Mouse (Mus musculus) intestine, embryonic 14.5 days (tissue): ENCODE results near the gene Traf3ip3. TPM values are rescaled to one million over a fixed set of nuclear protein-coding genes. Genes with fewer than 3 reads are reported as not detected.

Source experiments
- ATAC-seq: fragments of 200-750 bp; cut with Nextera tagmentation; replicated peaks from 2 replicates; pipeline ENCODE4 v1.8.0; 2017; ENCODE audit warnings: low read depth, moderate number of reproducible peaks, moderate TSS enrichment, moderate library complexity; ENCODE audit not compliant: low FRiP score, low TSS enrichment
- DNase-seq: peaks from one replicate; pipeline ENCODE4 v3.0.0-alpha.2; 2018; ENCODE audit warnings: low spot score
- H3K27ac ChIP-seq: fragments of 300-500 bp; sonication (generic); 2 replicates; pipeline ENCODE4 v1.5.1; 2014; ENCODE audit warnings: low read depth, mild to moderate bottlenecking, control low read depth
- H3K27me3 ChIP-seq: fragments of 300-500 bp; sonication (generic); replicated peaks from 2 replicates; pipeline ENCODE4 v1.6.1; 2014; ENCODE audit warnings: low read length, control low read depth; ENCODE audit not compliant: control insufficient read depth, insufficient read depth
- H3K36me3 ChIP-seq: fragments of 300-500 bp; sonication (generic); 2 replicates; pipeline ENCODE4 v1.6.1; 2014; ENCODE audit warnings: low read length, control low read depth; ENCODE audit not compliant: control insufficient read depth, insufficient read depth
- H3K4me1 ChIP-seq: fragments of 300-500 bp; sonication (generic); replicated peaks from 2 replicates; pipeline ENCODE4 v1.6.1; 2014; ENCODE audit warnings: low read length, control low read depth, mixed read lengths; ENCODE audit not compliant: control insufficient read depth, insufficient read depth
- H3K4me2 ChIP-seq: fragments of 300-500 bp; sonication (generic); 2 replicates; pipeline ENCODE4 v1.6.1; 2014; ENCODE audit warnings: low read length
- H3K4me3 ChIP-seq: fragments of 300-500 bp; sonication (generic); 2 replicates; pipeline ENCODE4 v1.5.1; 2014; ENCODE audit warnings: low read depth, low read length, control low read depth, mixed read lengths
- H3K9ac ChIP-seq: fragments of 300-500 bp; sonication (generic); 2 replicates; pipeline ENCODE4 v1.6.1; 2014; ENCODE audit warnings: mild to moderate bottlenecking, low read length
- H3K9me3 ChIP-seq: fragments of 300-500 bp; sonication (generic); 2 replicates; pipeline ENCODE4 v1.6.1; 2016; ENCODE audit warnings: low read length, control low read depth; ENCODE audit not compliant: control insufficient read depth
- WGBS: fragments of 180-500 bp; shearing (Covaris S2); extraction: QIAGEN DNeasy Blood & Tissue Kit; methylation state at CpG from one replicate; pipeline ENCODE4 v1.1.7; 2014; 5-methylcytosine and 5-hydroxymethylcytosine counted together
- polyA plus RNA-seq: library from polyadenylated mRNA; unstranded; fragments of >200 nt; fragmentation: Nextera tagmentation; extraction: Ambion mirVana; gene quantifications from 2 replicates; pipeline ENCODE4 v1.2.1, GENCODE M21; 2014

Gene Traf3ip3
- polyA plus RNA-seq, 1 experiment from 2014 or later = 3.5 TPM

GRCm38 (mm10) chr1:193220408-193220807 lies 18.9 kb upstream of the Traf3ip3 start:
- WGBS = 66% methylated on average over 5 of the region's 5 CpGs
- Histone ChIP-seq H3K9me3 (no peaks in the 10 kb centered on the region), H3K4me1 (no peaks in the 10 kb centered on the region), H3K4me2 (no peak overlapping the region), H3K4me3 (no peak overlapping the region), H3K9ac (no peak overlapping the region), H3K27me3 (no peaks in the 10 kb centered on the region), H3K27ac (no peak overlapping the region), H3K36me3 (no peaks in the 10 kb centered on the region)
- ATAC-seq (no peak), DNase-seq (no peak)

- Histone ChIP-seq H3K9ac (no peak overlapping the region), H3K36me3 (no peaks in the 10 kb centered on the region), H3K9me3 (no peaks in the 10 kb centered on the region), H3K4me1 (no peaks in the 10 kb centered on the region), H3K4me3 (no peak overlapping the region), H3K27me3 (no peaks in the 10 kb centered on the region), H3K27ac (no peak overlapping the region), H3K4me2 (no peak overlapping the region)
- DNase-seq (no peak), ATAC-seq (no peak)
- WGBS = 66% methylated on average over 3 of the region's 3 CpGs
These were observed 14.5 kb upstream of the Traf3ip3 start for GRCm38 (mm10) chr1:193216000-193216399.

- H3K9me3 ChIP-seq = no peaks in the 10 kb centered on the region
- DNase-seq (no peak), ATAC-seq (no peak)
- WGBS = 67% methylated on average over 5 of the region's 5 CpGs
- H3K27me3 ChIP-seq = no peaks in the 10 kb centered on the region
- no peaks in the 10 kb centered on the region for H3K36me3 ChIP-seq
- no peaks in the 10 kb centered on the region for H3K4me1 ChIP-seq
- no peak overlapping the region for H3K27ac ChIP-seq
- no peak overlapping the region for H3K4me3 ChIP-seq
- no peak overlapping the region for H3K9ac ChIP-seq
- no peak overlapping the region for H3K4me2 ChIP-seq
These were observed 12.6 kb upstream of the Traf3ip3 start for GRCm38 (mm10) chr1:193214053-193214452.

GRCm38 (mm10) chr1:193211371-193211770 lies 9.9 kb upstream of the Traf3ip3 start:
- no peak overlapping the region for H3K4me3 ChIP-seq
- no peaks in the 10 kb centered on the region for H3K9me3 ChIP-seq
- no peaks in the 10 kb centered on the region for H3K4me1 ChIP-seq
- ATAC-seq (no peak), DNase-seq (no peak)
- no peak overlapping the region for H3K4me2 ChIP-seq
- H3K36me3 ChIP-seq = no peaks in the 10 kb centered on the region
- H3K27ac ChIP-seq = no peak overlapping the region
- no peak overlapping the region for H3K9ac ChIP-seq
- 70% methylated on average over 5 of the region's 5 CpGs for WGBS
- H3K27me3 ChIP-seq = no peaks in the 10 kb centered on the region

- Histone ChIP-seq H3K4me1 (no peaks in the 10 kb centered on the region), H3K9ac (no peak overlapping the region), H3K27ac (no peak overlapping the region), H3K4me3 (no peak overlapping the region), H3K27me3 (no peaks in the 10 kb centered on the region), H3K36me3 (no peaks in the 10 kb centered on the region), H3K4me2 (no peak overlapping the region), H3K9me3 (no peaks in the 10 kb centered on the region)
- no peak for ATAC-seq
- 45% methylated on average over 2 of the region's 2 CpGs for WGBS
- DNase-seq = no peak
These were observed 6.7 kb upstream of the Traf3ip3 start for GRCm38 (mm10) chr1:193208178-193208577.

GRCm38 (mm10) chr1:193207503-193207902 lies 6.0 kb upstream of the Traf3ip3 start, which contains the start of gene Lamb3:
Gene Lamb3 (plus strand): TSS chr1:193207699.
- Histone ChIP-seq H3K27ac (no peak within 1 kb of the TSS), H3K27me3 (no peaks in the 10 kb centered on the region), H3K4me3 (no peak within 1 kb of the TSS), H3K36me3 (no peaks in the 10 kb centered on the region), H3K9ac (no peak within 1 kb of the TSS), H3K4me1 (no peaks in the 10 kb centered on the region), H3K9me3 (no peaks in the 10 kb centered on the region), H3K4me2 (no peak within 1 kb of the TSS)
- ATAC-seq (no peak), DNase-seq (no peak)
- 88% methylated on average over 3 of the region's 3 CpGs for WGBS

- no peak for DNase-seq
- no peak for ATAC-seq
- WGBS = 81% methylated on average over 2 of the region's 2 CpGs
- Histone ChIP-seq H3K27ac (no peak overlapping the region), H3K4me3 (no peak overlapping the region), H3K9ac (no peak overlapping the region), H3K27me3 (no peaks in the 10 kb centered on the region), H3K36me3 (no peaks in the 10 kb centered on the region), H3K9me3 (no peaks in the 10 kb centered on the region), H3K4me2 (no peak overlapping the region), H3K4me1 (no peaks in the 10 kb centered on the region)
These were observed 3.9 kb upstream of the Traf3ip3 start for GRCm38 (mm10) chr1:193205431-193205830.

GRCm38 (mm10) chr1:193203821-193204220 lies 2.3 kb upstream of the Traf3ip3 start:
- Histone ChIP-seq H3K9me3 (no peaks in the 10 kb centered on the region), H3K27me3 (no peaks in the 10 kb centered on the region), H3K9ac (no peak overlapping the region), H3K27ac (no peak overlapping the region), H3K4me3 (no peak overlapping the region), H3K4me2 (no peak overlapping the region), H3K36me3 (no peaks in the 10 kb centered on the region), H3K4me1 (no peaks in the 10 kb centered on the region)
- ATAC-seq (no peak), DNase-seq (no peak)
- 47% methylated on average over 2 of the region's 2 CpGs for WGBS

GRCm38 (mm10) chr1:193200640-193201382 lies 692 bp downstream of the Traf3ip3 start:
- H3K9me3 ChIP-seq = no peaks in the 10 kb centered on the region
- no peak overlapping the region for H3K4me3 ChIP-seq
- DNase-seq (no peak), ATAC-seq (no peak)
- no peaks in the 10 kb centered on the region for H3K36me3 ChIP-seq
- no peak overlapping the region for H3K9ac ChIP-seq
- no peaks in the 10 kb centered on the region for H3K27me3 ChIP-seq
- WGBS = 82% methylated on average over 8 of the region's 8 CpGs
- H3K27ac ChIP-seq = no peak overlapping the region
- H3K4me1 ChIP-seq = no peaks in the 10 kb centered on the region
- H3K4me2 ChIP-seq = no peak overlapping the region
